ENCODE assay signal across 8 mouse cellular contexts in genomic region chr10:96622761-96623632, GRCm38 (mm10). TPM values are rescaled to one million over a fixed set of nuclear protein-coding genes. Genes with fewer than 3 reads are reported as not detected.
DNase-seq lines count a peak whose midpoint lies in the region; ATAC-seq lines count a peak whose summit lies in the region.

No protein-coding gene starts in this region.

- peaks cover 68% of the 10 kb centered on the region for H3K36me3 ChIP-seq in limb, embryonic 12.5 days
- H3K36me3 ChIP-seq in limb, embryonic 10.5 days, result peaks cover 62% of the 10 kb centered on the region
- H3K36me3 ChIP-seq in hindbrain, embryonic 10.5 days, result peaks cover 79% of the 10 kb centered on the region

- ATAC-seq in limb, embryonic 12.5 days (ENCODE audit: insufficient number of reproducible peaks, insufficient read depth, low FRiP score, low TSS enrichment, low read depth), result no peak
- no peak for ATAC-seq in megakaryocyte-erythroid progenitor cell, adult 5-6 weeks (replicated peaks; ENCODE audit: low FRiP score, low TSS enrichment, poor library complexity, severe bottlenecking)

- no peaks in the 10 kb centered on the region for H3K27me3 ChIP-seq in limb, embryonic 12.5 days
- H3K27me3 ChIP-seq in limb, embryonic 10.5 days (ENCODE audit: low read depth, poor library complexity, severe bottlenecking), result no peaks in the 10 kb centered on the region
- H3K27me3 ChIP-seq in hindbrain, embryonic 10.5 days (ENCODE audit: insufficient read depth, poor library complexity, severe bottlenecking), result no peaks in the 10 kb centered on the region

- H3K4me3 ChIP-seq in limb, embryonic 12.5 days (replicated peaks), result peak overlapping the region; percentile 16; the same call in 1 of the 2 replicates
- no peak overlapping the region for H3K4me3 ChIP-seq in limb, embryonic 10.5 days
- H3K4me3 ChIP-seq in hindbrain, embryonic 10.5 days, result peak overlapping the region; percentile 53; the same call in 1 of the 2 replicates

- H3K27ac ChIP-seq in limb, embryonic 12.5 days, result no peak overlapping the region
- H3K27ac ChIP-seq in limb, embryonic 10.5 days, result no peak overlapping the region
- H3K27ac ChIP-seq in hindbrain, embryonic 10.5 days, result no peak overlapping the region

- H3K9me3 ChIP-seq in limb, embryonic 12.5 days, result no peaks in the 10 kb centered on the region
- no peaks in the 10 kb centered on the region for H3K9me3 ChIP-seq in limb, embryonic 10.5 days (replicated peaks)
- H3K9me3 ChIP-seq in hindbrain, embryonic 10.5 days, result no peaks in the 10 kb centered on the region

- H3K9ac ChIP-seq in limb, embryonic 12.5 days (replicated peaks), result no peak overlapping the region

- H3K4me2 ChIP-seq in limb, embryonic 12.5 days, result peak overlapping the region; percentile 84

- peaks cover 64% of the 10 kb centered on the region for H3K4me1 ChIP-seq in limb, embryonic 12.5 days (replicated peaks)
- peaks cover 24% of the 10 kb centered on the region for H3K4me1 ChIP-seq in limb, embryonic 10.5 days
- peaks cover 57% of the 10 kb centered on the region for H3K4me1 ChIP-seq in hindbrain, embryonic 10.5 days (replicated peaks)

- DNase-seq in adrenal gland, postnatal 14 days, result peak; percentile 61
- no peak for DNase-seq in adrenal gland, adult 8-10 months
- no peak for DNase-seq in limb, embryonic 10.5 days (ENCODE audit: low spot score)
- DNase-seq in hindbrain, embryonic 10.5 days (ENCODE audit: low spot score), result no peak
- DNase-seq in naive thymus-derived CD4-positive, alpha-beta T cell, adult 2 months (ENCODE audit: low read depth), result peak; percentile 74
- DNase-seq in adrenal gland, postnatal 4 days (ENCODE audit: low spot score in 2 of 2), result no peak

- WGBS in limb, embryonic 12.5 days, result 78% methylated on average over 6 of the region's 6 CpGs
- 92% methylated on average over 6 of the region's 6 CpGs for WGBS in limb, embryonic 10.5 days
- 90% methylated on average over 6 of the region's 6 CpGs for WGBS in hindbrain, embryonic 10.5 days

RNA-seq across cellular contexts. Expression of gene Btg1, which starts 6.2 kb away (rescaled TPM):
- 145 and 150 TPM in 2 replicates for total RNA-seq in adrenal gland, postnatal 14 days (2021)
- total RNA-seq in adrenal gland, adult 8-10 months (2022), result 100 to 1,000 TPM; 103 to 173 (median 127) TPM
- 59.8 and 70.7 TPM in 2 replicates for polyA plus RNA-seq in limb, embryonic 12.5 days (2016; fragmentation: Nextera tagmentation; extraction: Ambion mirVana)
- polyA plus RNA-seq in limb, embryonic 10.5 days (2016; fragmentation: Nextera tagmentation; extraction: Ambion mirVana), result 19.3 and 34.6 TPM in 2 replicates
- 34.9 and 43.8 TPM in 2 replicates for polyA plus RNA-seq in hindbrain, embryonic 10.5 days (2016; fragmentation: Nextera tagmentation; extraction: Ambion mirVana)
- total RNA-seq in adrenal gland, postnatal 4 days (2021), result 100 to 1,000 TPM; 121 to 124 TPM
- total RNA-seq in megakaryocyte-erythroid progenitor cell, adult 5-6 weeks (2014; fragmentation: Nextera tagmentation), result 9.0 and 19.6 TPM in 2 replicates
- total RNA-seq in megakaryocyte-erythroid progenitor cell, adult 5-6 weeks (2017), result 30.2 and 41.5 TPM in 2 replicates

Comparison
In these comparisons a context has a peak if more than half of its experiments do, and no peak if none do; other contexts are left out.
1. DNase-seq: peak in adrenal gland, postnatal 14 days (single experiment) and naive thymus-derived CD4-positive, alpha-beta T cell, adult 2 months (single experiment); none in adrenal gland, adult 8-10 months (single experiment), limb, embryonic 10.5 days (single experiment), hindbrain, embryonic 10.5 days (single experiment) and adrenal gland, postnatal 4 days (0 of 2).